Mouse (Mus musculus) forelimb bud, embryonic 11.5 days (tissue): ENCODE measurements at regions not wholly inside any gene's neighbourhood (a gene's known extent, or its start where the extent isn't known, plus 50 kb on each side); places are given as distances from the start of the nearest gene placed in this dataset.

Source experiments
- DNase-seq: peaks from one replicate; pipeline ENCODE4 v3.0.0-alpha.2; 2012; ENCODE audit warnings: low read depth, low spot score

DNA sequence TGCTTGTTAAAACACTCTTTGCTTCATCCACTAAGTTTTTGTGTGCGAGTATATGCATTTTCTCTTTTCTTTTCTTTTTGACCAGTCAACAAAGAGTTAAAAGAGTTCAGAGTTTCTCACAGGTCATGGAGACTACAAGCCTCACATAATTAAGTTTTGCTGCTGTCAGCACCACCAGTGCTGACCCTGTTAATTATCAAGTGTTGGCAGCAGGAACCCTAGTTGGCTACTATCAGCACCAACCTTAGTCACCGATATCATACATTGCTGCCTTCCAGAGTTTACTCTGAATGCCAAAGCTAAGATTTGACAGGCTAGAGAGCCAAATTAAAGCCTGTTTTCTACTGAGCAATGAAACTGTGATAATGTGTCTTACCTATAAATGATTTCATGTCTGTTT, 491.8 kb upstream of the Cntnap2 start:
- peak; percentile 16 for DNase-seq

DNA sequence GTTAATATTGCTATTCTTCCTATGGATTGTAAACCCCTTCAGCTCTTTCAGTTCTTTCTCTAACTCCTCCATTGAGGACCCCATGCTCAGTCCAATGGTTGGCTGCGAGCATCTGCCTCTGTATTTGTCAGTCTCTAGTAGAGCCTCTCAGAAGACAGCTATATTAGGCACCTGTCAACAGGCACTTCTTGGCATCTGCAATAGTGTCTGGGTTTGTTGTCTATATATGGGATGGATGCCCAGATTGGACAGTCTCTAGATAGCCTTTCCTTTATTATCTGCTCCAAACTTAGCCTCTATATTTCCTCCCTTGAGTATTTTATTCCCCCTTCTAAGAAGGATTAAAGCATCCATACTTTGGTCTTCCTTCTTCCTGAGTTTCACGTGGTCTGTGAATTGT, 490.2 kb upstream of the Cntnap2 start:
- DNase-seq = no peak

- DNase-seq = no peak
Observed at GRCm38 (mm10) chr6:44590141-44590540, 469.0 kb upstream of the Cntnap2 start.
